Mouse (Mus musculus) embryonic facial prominence, embryonic 12.5 days (tissue): ENCODE measurements around the gene Gm17349. TPM values are rescaled to one million over a fixed set of nuclear protein-coding genes. Genes with fewer than 3 reads are reported as not detected.
A peak's percentile ranks its signal among the peaks of the same experiment; 100 is the strongest.
"Not testable (repeated sequence)": the region's sequence is repeated elsewhere in the genome, so short reads cannot be mapped to it uniquely, and the experiment has no call there.

Experiments
- ATAC-seq: fragments of 200-750 bp; cut with Nextera tagmentation; 2 replicates; pipeline ENCODE4 v1.8.0; 2017; ENCODE audit not compliant: insufficient number of reproducible peaks, insufficient read depth, low FRiP score, low TSS enrichment
- H3K27ac ChIP-seq: fragments of 300-500 bp; sonication (generic); 2 replicates; pipeline ENCODE4 v1.5.1; 2016; ENCODE audit warnings: mild to moderate bottlenecking
- H3K27me3 ChIP-seq: fragments of 300-500 bp; sonication (generic); 2 replicates; pipeline ENCODE4 v1.6.1; 2016; ENCODE audit warnings: mild to moderate bottlenecking, moderate library complexity
- H3K36me3 ChIP-seq: fragments of 300-500 bp; sonication (generic); 2 replicates; pipeline ENCODE4 v1.6.1; 2016; ENCODE audit warnings: mild to moderate bottlenecking
- H3K4me1 ChIP-seq: fragments of 300-500 bp; sonication (generic); 2 replicates; pipeline ENCODE4 v1.6.1; 2016
- H3K4me2 ChIP-seq: fragments of 300-500 bp; sonication (generic); replicated peaks from 2 replicates; pipeline ENCODE4 v1.6.1; 2016; ENCODE audit warnings: mild to moderate bottlenecking, moderate library complexity
- H3K4me3 ChIP-seq: fragments of 300-500 bp; sonication (generic); 2 replicates; pipeline ENCODE4 v1.5.1; 2016; ENCODE audit warnings: mild to moderate bottlenecking
- H3K9ac ChIP-seq: fragments of 300-500 bp; sonication (generic); 2 replicates; pipeline ENCODE4 v1.6.1; 2016; ENCODE audit warnings: mild to moderate bottlenecking, moderate library complexity
- H3K9me3 ChIP-seq: fragments of 300-500 bp; sonication (generic); 2 replicates; pipeline ENCODE4 v1.6.1; 2016; ENCODE audit warnings: mild to moderate bottlenecking, moderate library complexity
- WGBS: fragments of 180-500 bp; shearing (Covaris S2); methylation state at CpG from one replicate; pipeline ENCODE4 v1.1.7; 2016; 5-methylcytosine and 5-hydroxymethylcytosine counted together
- polyA plus RNA-seq: library from polyadenylated mRNA; unstranded; fragments of >200 nt; fragmentation: Nextera tagmentation; extraction: Ambion mirVana; gene quantifications from 2 replicates; pipeline ENCODE4 v1.2.1, GENCODE M21; 2016

Gm17349 gene
- polyA plus RNA-seq, 1 experiment from 2014 or later, result not detected

DNA sequence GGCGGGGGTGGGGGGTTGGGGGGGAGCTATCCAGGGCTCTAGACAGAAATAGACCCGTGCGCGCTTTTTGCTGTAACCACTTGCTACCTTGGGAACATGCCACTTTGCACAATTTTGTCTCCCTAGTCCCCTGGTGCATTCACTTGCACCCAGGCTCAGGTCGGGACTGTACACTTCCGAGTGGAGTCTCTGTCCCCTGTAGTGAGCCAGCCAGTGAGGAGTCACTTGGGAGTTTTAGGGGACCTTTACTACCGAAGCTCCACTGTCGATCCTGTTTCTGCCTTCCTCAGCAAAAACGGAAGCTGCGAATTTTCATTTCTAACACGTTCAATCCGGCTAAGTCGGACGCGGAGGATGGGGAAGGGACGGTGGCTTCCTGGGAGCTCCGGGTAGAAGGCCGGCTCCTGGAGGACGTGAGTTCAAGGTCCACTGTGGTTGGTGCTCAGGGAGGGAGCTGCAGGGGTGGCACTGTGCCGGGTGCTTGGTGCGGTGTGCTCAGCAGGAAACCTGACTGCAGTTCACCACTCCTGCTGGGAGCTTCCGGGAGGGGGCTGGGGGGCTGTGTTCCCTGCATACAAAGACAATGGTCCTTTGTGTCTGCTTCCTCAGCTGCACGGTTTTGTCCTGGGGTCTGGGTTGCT lies 1.1 kb downstream of the Gm17349 start:
- Histone ChIP-seq H3K9me3 (no peaks in the 10 kb centered on the region), H3K27ac (peak overlapping the region; percentile 46; the same call in 1 of the 2 replicates), H3K9ac (peak overlapping the region; percentile 86), H3K36me3 (peaks cover 51% of the 10 kb centered on the region), H3K4me1 (peaks cover 24% of the 10 kb centered on the region), H3K4me2 (peak overlapping the region; percentile 84), H3K27me3 (no peaks in the 10 kb centered on the region), H3K4me3 (peak overlapping the region; percentile 77; the same call in 1 of the 2 replicates)
- ATAC-seq, result no peak
- whole genome bisulfite sequencing, result 16% methylated on average over 23 of the region's 23 CpGs

DNA sequence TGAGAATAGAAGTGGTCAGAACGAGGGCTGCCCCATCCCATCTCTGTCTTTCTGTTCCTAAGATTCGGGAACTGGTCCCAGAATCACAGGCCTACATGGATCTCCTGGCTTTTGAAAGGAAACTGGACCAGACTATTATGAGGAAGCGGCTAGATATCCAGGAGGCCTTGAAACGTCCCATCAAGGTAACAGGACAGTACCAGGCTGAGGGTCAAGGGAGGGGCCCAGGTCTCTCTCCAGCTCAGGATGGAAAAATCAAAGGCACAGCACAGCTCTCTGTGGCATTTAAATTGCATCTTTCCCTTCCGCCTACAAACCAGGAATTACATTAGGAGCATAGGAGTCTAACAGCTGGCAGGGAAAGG lies 1.6 kb downstream of the Gm17349 start:
- Histone ChIP-seq H3K27ac (peak overlapping the region; percentile 46; the same call in 1 of the 2 replicates), H3K4me3 (peak overlapping the region; percentile 77), H3K36me3 (peaks cover 46% of the 10 kb centered on the region), H3K9ac (peak overlapping the region; percentile 86), H3K9me3 (no peaks in the 10 kb centered on the region), H3K27me3 (no peaks in the 10 kb centered on the region), H3K4me1 (peaks cover 24% of the 10 kb centered on the region), H3K4me2 (peak overlapping the region; percentile 84)
- 48% methylated on average over 5 of the region's 5 CpGs for WGBS
- ATAC-seq, result no peak

DNA sequence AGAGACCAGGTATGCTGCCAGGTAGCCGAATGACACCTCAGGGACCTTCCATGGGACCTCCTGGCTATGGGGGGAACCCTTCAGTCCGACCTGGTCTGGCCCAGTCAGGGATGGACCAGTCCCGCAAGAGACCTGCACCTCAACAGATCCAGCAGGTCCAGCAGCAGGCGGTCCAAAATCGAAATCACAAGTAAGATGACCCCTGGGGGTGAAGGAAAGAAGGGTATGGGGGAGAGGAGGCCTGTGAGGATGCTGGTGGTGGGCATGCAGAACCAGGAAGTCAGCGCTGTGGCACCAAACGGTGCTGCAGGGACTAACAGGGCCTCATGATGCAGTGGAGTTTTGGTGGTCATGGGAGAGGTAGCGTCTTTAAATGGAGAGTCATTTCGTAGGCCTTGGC lies 2.2 kb downstream of the Gm17349 start:
- Histone ChIP-seq H3K27ac (peak overlapping the region; percentile 94), H3K9me3 (no peaks in the 10 kb centered on the region), H3K4me1 (peaks cover 24% of the 10 kb centered on the region), H3K4me3 (peak overlapping the region; percentile 77), H3K36me3 (peaks cover 41% of the 10 kb centered on the region), H3K9ac (peak overlapping the region; percentile 86), H3K27me3 (no peaks in the 10 kb centered on the region), H3K4me2 (peak overlapping the region; percentile 84)
- ATAC-seq, result no peak
- whole genome bisulfite sequencing, result 51% methylated on average over 9 of the region's 9 CpGs

DNA sequence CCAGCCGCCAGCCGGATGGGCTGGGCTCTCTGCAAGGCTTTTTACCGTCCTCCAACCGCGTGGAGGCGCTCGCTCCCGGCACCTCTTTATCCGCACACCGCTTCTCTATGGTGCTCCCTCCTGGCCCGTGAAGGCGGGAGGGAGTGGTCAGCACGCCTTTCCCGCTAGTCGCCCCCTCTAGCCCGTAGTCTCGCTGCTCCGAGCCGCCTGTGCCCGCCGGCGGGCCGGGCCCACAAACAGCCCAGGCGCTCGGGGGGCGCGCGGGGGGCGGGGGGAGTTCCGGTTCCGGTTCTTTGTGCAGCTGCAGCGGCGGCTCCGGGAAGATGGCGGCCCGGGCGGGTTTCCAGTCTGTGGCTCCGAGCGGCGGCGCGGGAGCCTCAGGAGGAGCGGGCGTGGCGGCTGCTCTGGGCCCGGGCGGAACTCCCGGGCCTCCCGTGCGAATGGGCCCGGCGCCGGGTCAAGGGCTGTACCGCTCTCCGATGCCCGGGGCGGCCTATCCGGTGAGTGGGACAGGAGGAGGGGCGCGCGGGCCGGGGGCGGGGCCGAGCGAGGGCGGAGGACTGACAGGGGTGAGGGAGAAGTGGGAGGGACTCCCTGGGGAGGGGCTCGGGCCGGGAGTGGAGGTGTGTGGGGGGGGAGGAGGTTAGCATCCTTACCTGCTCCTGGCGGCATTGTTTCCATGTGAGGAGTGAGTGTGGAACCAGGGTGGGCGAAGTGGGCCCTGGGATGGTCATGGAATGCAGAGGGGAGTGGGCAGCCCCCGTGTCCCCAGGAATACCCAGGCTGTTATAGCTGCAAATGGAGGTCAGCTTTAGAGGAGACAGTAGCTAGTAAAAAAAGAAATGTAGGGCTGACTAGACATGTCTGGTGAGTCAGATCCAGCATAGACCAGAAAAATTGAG lies 3.0 kb downstream of the Gm17349 start, which contains the start of gene Smarcd1:
Gene Smarcd1 (plus strand): TSS at position 131 of the 902 bp plus-strand sequence.
- Histone ChIP-seq H3K4me3 (peak within 1 kb of the TSS; percentile 77), H3K36me3 (peaks cover 33% of the 10 kb centered on the region), H3K27ac (peak within 1 kb of the TSS; percentile 94), H3K9ac (peak within 1 kb of the TSS; percentile 86), H3K4me2 (peak within 1 kb of the TSS; percentile 84), H3K4me1 (peaks cover 24% of the 10 kb centered on the region), H3K9me3 (no peaks in the 10 kb centered on the region), H3K27me3 (no peaks in the 10 kb centered on the region)
- ATAC-seq, result peak; percentile 95
- under 1% methylated on average over 70 of the region's 71 CpGs for WGBS

DNA sequence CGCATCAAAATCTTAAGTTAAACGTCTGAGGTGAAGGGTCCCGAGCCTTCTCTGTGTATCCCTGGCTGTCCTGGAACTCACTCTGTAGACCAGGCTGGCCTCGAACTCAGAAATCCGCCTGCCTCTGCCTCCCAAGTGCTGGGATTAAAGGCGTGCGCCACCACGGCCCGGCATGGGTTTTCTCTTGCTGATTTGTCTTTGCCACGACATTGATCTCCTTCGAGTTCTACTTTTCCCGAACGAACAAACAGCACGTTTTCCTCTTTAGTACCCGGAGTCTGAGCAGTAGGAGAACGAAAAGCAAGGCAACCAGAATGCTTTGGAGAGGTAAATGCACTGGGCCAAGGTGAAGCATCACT lies 3.7 kb downstream of the Gm17349 start:
- H3K9me3 ChIP-seq, H3K27me3 ChIP-seq, ATAC-seq: not testable (repeated sequence)
- peaks cover 28% of the 10 kb centered on the region for H3K36me3 ChIP-seq
- H3K27ac ChIP-seq, result peak overlapping the region; percentile 94; the same call in 1 of the 2 replicates
- H3K4me2 ChIP-seq, result peak overlapping the region; percentile 84
- H3K9ac ChIP-seq, result peak overlapping the region; percentile 86; the same call in 1 of the 2 replicates
- peaks cover 24% of the 10 kb centered on the region for H3K4me1 ChIP-seq
- H3K4me3 ChIP-seq, result peak overlapping the region; percentile 77
- WGBS, result 45% methylated on average over 16 of the region's 16 CpGs

DNA sequence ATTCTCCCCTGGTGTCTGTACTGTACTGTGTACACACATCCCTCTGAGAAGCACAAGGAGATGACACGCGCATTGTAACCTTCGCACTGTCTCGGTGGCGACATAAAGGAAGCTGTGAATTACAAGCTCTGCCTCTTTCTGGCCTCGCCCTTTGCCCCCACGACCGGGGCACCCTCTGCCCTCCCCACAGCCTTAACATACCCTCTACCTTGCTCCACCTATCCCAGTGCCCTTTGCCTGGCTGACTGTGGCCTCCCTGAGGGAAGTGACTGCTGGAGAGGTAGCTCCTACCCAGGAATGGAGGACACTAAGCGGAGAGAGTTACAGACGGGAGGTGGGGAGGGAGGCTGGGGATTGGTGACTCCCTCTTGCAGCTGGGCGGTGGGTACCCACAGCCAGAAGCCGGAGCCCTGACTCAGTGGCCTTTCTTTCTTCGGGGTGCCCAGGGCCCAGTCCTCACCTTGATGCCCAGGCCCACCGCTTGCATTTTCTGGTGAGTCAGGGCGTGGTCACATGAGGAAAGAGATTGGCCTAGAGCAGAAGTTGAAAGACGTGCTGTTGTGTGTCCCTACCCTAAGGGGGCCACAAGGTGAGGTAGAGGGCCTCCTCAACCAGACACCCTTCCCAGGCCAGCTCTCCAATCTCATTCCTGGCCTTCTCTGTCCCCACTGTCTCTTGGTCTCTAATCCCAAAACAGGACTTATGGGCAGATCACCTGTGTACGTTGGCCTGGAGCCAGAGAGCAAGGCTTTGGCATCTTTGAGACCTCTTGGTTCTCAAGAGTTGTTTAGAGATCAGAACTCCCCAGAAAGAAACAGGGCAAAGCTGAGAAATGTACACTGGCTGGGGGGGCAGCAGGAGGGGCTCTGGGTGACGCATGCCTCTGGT lies 4.8 kb downstream of the Gm17349 start:
- Histone ChIP-seq H3K27ac (no peak overlapping the region), H3K9ac (no peak overlapping the region), H3K9me3 (no peaks in the 10 kb centered on the region), H3K4me3 (no peak overlapping the region), H3K4me1 (peaks cover 24% of the 10 kb centered on the region), H3K27me3 (0 out of 2 replicates have a peak, but pooled peaks cover 5% of the 10 kb centered on the region), H3K36me3 (peaks cover 20% of the 10 kb centered on the region), H3K4me2 (no peak overlapping the region)
- no peak for ATAC-seq
- WGBS, result 87% methylated on average over 18 of the region's 18 CpGs

DNA sequence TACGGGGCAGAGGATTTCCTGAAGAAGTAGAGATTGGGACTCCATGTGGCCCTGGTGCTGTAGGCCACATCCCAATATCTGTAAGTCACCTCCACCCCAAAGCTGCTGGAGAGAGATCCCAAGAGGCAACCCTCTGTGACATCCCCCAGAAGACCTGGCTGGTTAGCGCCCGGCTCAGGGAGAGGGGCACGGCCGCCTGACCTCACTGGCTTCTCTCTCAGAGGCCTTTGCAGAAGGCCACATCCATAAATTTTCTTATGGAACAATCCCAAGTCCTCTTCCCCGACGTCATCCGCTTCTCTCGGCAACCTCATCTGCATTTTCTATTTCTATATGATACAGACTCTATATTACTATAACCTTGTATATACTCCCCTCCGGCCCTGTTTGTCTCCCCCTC lies 5.6 kb downstream of the Gm17349 start:
- Histone ChIP-seq H3K9ac (no peak overlapping the region), H3K27ac (no peak overlapping the region), H3K9me3 (no peaks in the 10 kb centered on the region), H3K4me1 (peaks cover 20% of the 10 kb centered on the region), H3K36me3 (peaks cover 16% of the 10 kb centered on the region), H3K4me3 (no peak overlapping the region), H3K4me2 (no peak overlapping the region), H3K27me3 (0 out of 2 replicates have a peak, but pooled peaks cover 5% of the 10 kb centered on the region)
- WGBS, result 82% methylated on average over 10 of the region's 10 CpGs
- ATAC-seq, result no peak

DNA sequence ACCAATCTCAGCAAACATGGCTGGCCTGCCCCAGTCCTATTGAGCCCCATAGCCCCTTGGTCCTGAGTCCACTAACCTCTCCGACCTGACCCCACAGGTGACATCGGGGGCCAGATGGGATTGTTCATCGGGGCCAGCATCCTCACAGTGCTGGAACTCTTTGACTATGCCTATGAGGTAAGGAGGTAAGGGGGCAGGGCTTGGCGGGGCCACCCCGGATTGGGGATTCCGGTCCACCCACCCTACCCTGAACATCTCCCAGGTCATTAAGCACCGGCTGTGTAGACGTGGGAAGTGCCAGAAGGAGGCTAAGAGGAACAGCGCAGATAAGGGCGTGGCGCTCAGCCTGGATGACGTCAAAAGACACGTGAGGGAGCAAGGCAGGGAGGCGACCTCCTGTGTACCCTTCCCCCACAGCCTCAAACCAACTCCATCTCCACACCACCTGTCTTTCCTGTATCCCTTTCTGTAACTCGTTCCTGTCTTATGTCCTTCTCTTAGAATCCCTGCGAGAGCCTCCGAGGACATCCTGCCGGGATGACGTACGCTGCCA lies 6.7 kb downstream of the Gm17349 start:
- peaks cover 5% of the 10 kb centered on the region; the same call in 1 of the 2 replicates for H3K36me3 ChIP-seq
- no peak overlapping the region for H3K27ac ChIP-seq
- 34% methylated on average over 20 of the region's 20 CpGs for WGBS
- peaks cover 9% of the 10 kb centered on the region for H3K4me1 ChIP-seq
- H3K4me3 ChIP-seq, result no peak overlapping the region
- H3K4me2 ChIP-seq, result 0 out of 2 replicates have a peak overlapping the region, but pooled peaks have one; percentile 3
- 0 out of 2 replicates have a peak, but pooled peaks cover 5% of the 10 kb centered on the region for H3K27me3 ChIP-seq
- H3K9ac ChIP-seq, result no peak overlapping the region
- no peak for ATAC-seq
- no peaks in the 10 kb centered on the region for H3K9me3 ChIP-seq

DNA sequence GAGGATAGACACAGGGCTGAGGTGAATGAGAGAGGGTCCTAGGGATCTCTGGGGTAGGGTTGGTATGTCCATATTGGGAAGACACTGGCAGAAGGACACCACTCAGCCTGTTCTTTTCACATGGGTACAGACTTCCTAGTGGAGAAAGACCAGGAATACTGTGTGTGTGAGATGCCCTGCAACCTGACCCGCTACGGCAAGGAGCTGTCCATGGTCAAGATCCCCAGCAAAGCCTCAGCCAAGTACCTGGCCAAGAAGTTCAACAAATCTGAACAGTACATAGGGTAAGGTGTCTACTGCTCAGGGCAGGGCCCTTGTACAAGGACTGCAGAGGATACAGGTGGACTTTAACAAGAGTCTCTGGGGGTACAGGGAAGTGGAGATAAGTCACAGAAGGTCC lies 8.0 kb downstream of the Gm17349 start:
- no peak overlapping the region for H3K4me3 ChIP-seq
- ATAC-seq, result no peak
- WGBS, result 20% methylated on average over 2 of the region's 2 CpGs
- no peaks in the 10 kb centered on the region for H3K4me1 ChIP-seq
- H3K9ac ChIP-seq, result no peak overlapping the region
- 0 out of 2 replicates have a peak, but pooled peaks cover 10% of the 10 kb centered on the region for H3K27me3 ChIP-seq
- H3K27ac ChIP-seq, result no peak overlapping the region
- no peaks in the 10 kb centered on the region for H3K9me3 ChIP-seq
- no peaks in the 10 kb centered on the region for H3K36me3 ChIP-seq
- H3K4me2 ChIP-seq, result no peak overlapping the region

DNA sequence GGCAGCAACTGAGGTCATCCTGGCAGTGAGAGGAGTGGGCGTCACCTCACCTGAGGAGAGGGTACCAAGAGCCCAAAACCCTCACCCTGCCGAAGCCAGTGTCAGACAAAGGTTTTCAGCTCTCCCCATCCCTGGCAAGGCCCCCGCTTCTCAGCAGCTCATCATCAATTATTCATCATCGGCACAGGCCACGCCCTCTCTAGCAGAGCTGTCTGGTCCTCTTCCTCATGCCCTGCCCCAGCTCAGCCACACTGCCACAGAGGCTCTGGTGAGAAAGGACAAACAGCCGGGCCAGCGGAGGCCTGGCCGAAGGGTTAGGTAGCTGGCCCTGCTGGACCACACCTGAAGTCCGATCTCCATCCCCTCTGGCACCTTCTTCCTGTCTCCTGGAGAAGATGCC lies 13.3 kb downstream of the Gm17349 start:
- Histone ChIP-seq H3K4me2 (no peak overlapping the region), H3K36me3 (no peaks in the 10 kb centered on the region), H3K27ac (no peak overlapping the region), H3K4me1 (peaks cover 6% of the 10 kb centered on the region; the same call in 1 of the 2 replicates), H3K9ac (no peak overlapping the region), H3K9me3 (no peaks in the 10 kb centered on the region), H3K4me3 (no peak overlapping the region), H3K27me3 (peaks cover 16% of the 10 kb centered on the region; the same call in 1 of the 2 replicates)
- no peak for ATAC-seq
- 60% methylated on average over 9 of the region's 9 CpGs for WGBS

DNA sequence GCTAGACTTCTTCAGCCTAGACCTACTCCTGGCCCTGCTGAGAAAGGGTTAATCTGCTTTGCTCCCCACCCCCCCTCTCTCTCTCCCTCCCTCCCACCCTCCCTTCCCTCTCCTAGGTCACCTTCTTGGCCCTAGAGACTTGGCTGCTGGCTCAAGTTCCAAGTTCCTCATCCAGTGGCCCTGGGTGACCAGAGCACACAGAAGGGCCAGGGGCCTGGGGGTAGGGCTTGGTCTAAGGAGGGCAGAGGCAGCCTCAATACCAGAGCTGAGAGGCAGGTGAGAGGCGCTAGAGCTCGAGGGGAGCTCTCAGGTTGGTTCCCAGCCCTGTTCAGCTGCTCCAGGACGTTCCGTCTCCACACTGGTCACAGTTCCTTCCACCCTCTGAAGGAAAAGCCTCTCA lies 14.4 kb downstream of the Gm17349 start:
- peaks cover 11% of the 10 kb centered on the region; the same call in 1 of the 2 replicates for H3K27me3 ChIP-seq
- no peak overlapping the region for H3K4me2 ChIP-seq
- H3K9ac ChIP-seq, result no peak overlapping the region
- WGBS, result 14% methylated on average over 4 of the region's 4 CpGs
- H3K4me1 ChIP-seq, result peaks cover 6% of the 10 kb centered on the region; the same call in 1 of the 2 replicates
- H3K4me3 ChIP-seq, result no peak overlapping the region
- no peaks in the 10 kb centered on the region for H3K9me3 ChIP-seq
- no peak for ATAC-seq
- no peak overlapping the region for H3K27ac ChIP-seq
- no peaks in the 10 kb centered on the region for H3K36me3 ChIP-seq
